Mouse (Mus musculus) liver, adult 2 months (tissue): ENCODE measurements at regions not wholly inside any gene's neighbourhood (a gene's known extent, or its start where the extent isn't known, plus 50 kb on each side); places are given as distances from the start of the nearest gene placed in this dataset.

Source experiments
- CTCF ChIP-seq: fragments of 200-500 bp; IDR thresholded peaks from 2 replicates; pipeline ENCODE4 v1.5.1; 2011; ENCODE audit warnings: low read depth, low read length, control low read depth
- POLR2A ChIP-seq: fragments of 200-500 bp; IDR thresholded peaks from 2 replicates; pipeline ENCODE4 v1.6.1; 2011; ENCODE audit warnings: low read length, control low read depth; ENCODE audit not compliant: insufficient read depth; ENCODE audit errors: extremely low read depth

GRCm38 (mm10) chr8:82196504-82196903 is 206.5 kb downstream of the Il15 start:
- TF ChIP-seq CTCF: no peak
- no peak for TF ChIP-seq POLR2A
